Mouse (Mus musculus) hindbrain, postnatal 0 days (tissue): Measurements from ENCODE around the gene Lama1. TPM values are rescaled to one million over a fixed set of nuclear protein-coding genes. Genes with fewer than 3 reads are reported as not detected.
A peak's percentile ranks its signal among the peaks of the same experiment; 100 is the strongest.

Experiments
- ATAC-seq: fragments of 200-750 bp; cut with Nextera tagmentation; 2 replicates; pipeline ENCODE4 v1.8.0; 2017; ENCODE audit warnings: mild to moderate bottlenecking, moderate TSS enrichment, moderate library complexity
- DNase-seq: peaks from one replicate; pipeline ENCODE4 v3.0.0-alpha.2; 2015; ENCODE audit warnings: low spot score
- H3K27ac ChIP-seq: fragments of 300-500 bp; sonication (generic); 2 replicates; pipeline ENCODE4 v1.5.1; 2014; ENCODE audit warnings: mild to moderate bottlenecking
- H3K27me3 ChIP-seq: fragments of 300-500 bp; sonication (generic); 2 replicates; pipeline ENCODE4 v1.6.1; 2014; ENCODE audit warnings: low read length, mixed read lengths; ENCODE audit not compliant: insufficient read depth
- H3K36me3 ChIP-seq: fragments of 300-500 bp; sonication (generic); 2 replicates; pipeline ENCODE4 v1.6.1; 2014; ENCODE audit warnings: low read length, mixed read lengths; ENCODE audit not compliant: insufficient read depth
- H3K4me1 ChIP-seq: fragments of 300-500 bp; sonication (generic); 2 replicates; pipeline ENCODE4 v1.6.1; 2014; ENCODE audit warnings: antibody characterized with exemption, low read length, mixed read lengths; ENCODE audit not compliant: insufficient read depth
- H3K4me2 ChIP-seq: fragments of 300-500 bp; sonication (generic); 2 replicates; pipeline ENCODE4 v1.6.1; 2014; ENCODE audit warnings: low read depth, mild to moderate bottlenecking, low read length, moderate library complexity, mixed read lengths
- H3K4me3 ChIP-seq: fragments of 300-500 bp; sonication (generic); 2 replicates; pipeline ENCODE4 v1.5.1; 2014; ENCODE audit warnings: low read length
- H3K9ac ChIP-seq: fragments of 300-500 bp; sonication (generic); replicated peaks from 2 replicates; pipeline ENCODE4 v1.6.1; 2014; ENCODE audit warnings: mild to moderate bottlenecking, low read length, moderate library complexity, mixed read lengths
- H3K9me3 ChIP-seq: fragments of 300-500 bp; sonication (generic); 2 replicates; pipeline ENCODE4 v1.6.1; 2016; ENCODE audit warnings: low read length, mixed read lengths
- CTCF ChIP-seq: IDR thresholded peaks from 2 replicates; pipeline ENCODE4 v1.5.1; 2016; ENCODE audit warnings: antibody characterized with exemption, control low read depth, low read depth
- WGBS: fragments of 180-500 bp; shearing (Covaris S2); extraction: QIAGEN DNeasy Blood & Tissue Kit; methylation state at CpG from one replicate; pipeline ENCODE4 v1.1.7; 2014; 5-methylcytosine and 5-hydroxymethylcytosine counted together
- polyA plus RNA-seq: library from polyadenylated mRNA; unstranded; fragments of >200 nt; fragmentation: Nextera tagmentation; extraction: Ambion mirVana; gene quantifications from 2 replicates; pipeline ENCODE4 v1.2.1, GENCODE M21; 2015
- total RNA-seq: library from RNA; depleted of rRNA; stranded (reverse); fragments of >200 nt; gene quantifications from 2 replicates; pipeline ENCODE4 v1.2.3, GENCODE M21; 2014; rRNA removed

Gene Lama1
- total RNA-seq (18.4 and 31.2 TPM in 2 replicates), polyA plus RNA-seq (2.8 and 3.4 TPM in 2 replicates)

DNA sequence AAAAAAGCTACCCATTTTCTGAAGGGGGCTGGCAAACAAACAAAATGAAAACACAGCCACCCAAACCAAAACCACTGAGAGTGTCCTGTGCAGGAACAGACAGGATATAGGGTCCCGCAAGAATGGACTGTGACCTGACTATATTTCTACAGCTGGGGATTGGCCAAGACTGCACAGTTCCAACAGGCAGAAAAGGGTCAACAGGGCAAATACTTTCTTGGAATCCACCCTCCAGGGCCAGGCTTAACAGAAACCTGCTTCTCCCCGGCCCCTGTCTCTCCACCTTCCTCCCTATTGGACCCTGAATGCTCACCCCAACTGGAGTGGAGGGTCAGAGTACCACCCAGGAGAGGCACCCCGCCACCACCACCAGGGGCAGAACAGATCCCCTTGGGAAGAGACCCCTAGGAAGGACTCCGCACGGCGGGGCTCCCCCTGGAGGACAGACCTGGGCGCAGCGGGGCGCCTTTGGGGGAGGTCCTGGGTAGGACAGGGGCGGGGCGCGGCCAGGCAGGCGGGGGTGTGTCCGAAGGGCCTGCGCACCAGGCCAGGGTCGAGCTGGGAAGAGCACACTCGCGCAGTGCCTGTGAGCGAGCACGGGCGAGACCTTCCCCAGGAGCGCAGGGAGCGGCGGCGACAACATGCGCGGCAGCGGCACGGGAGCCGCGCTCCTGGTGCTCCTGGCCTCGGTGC, at the start of gene Lama1:
TSS of gene Lama1 (plus strand) at position 566 of the 693 bp plus-strand sequence.
- peak; percentile 69 for TF ChIP-seq CTCF
- WGBS: 3% methylated on average over 21 of the region's 32 CpGs
- Histone ChIP-seq H3K9ac (peak within 1 kb of the TSS; percentile 63), H3K27me3 (no peaks in the 10 kb centered on the region), H3K4me1 (peaks cover 14% of the 10 kb centered on the region; the same call in 1 of the 2 replicates), H3K36me3 (no peaks in the 10 kb centered on the region), H3K9me3 (no peaks in the 10 kb centered on the region), H3K27ac (0 out of 2 replicates have a peak within 1 kb of the TSS, but pooled peaks have one; percentile 26), H3K4me2 (peak within 1 kb of the TSS; percentile 100), H3K4me3 (peak within 1 kb of the TSS; percentile 76)
- DNase-seq (peak; percentile 80), ATAC-seq (peak; percentile 92)

DNA sequence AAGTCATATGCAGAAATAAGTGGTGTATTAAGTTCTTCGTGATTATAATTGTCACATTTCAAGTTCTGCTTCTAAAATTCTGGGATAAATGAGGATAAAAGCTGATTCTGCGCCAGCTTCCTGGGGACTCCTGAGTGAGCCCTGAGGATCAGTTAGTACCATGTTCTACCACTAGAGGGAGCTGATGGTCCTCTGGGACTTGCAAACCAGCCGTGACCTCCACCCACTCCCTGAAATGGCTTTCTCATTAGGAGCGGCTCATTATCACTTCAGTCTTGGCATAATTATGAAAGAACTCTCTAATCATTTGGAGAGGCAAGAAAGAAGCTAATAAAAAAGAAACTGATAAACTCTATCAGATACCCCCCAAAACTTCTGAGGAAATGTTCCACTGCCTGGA, 45.6 kb upstream of the Lama1 start:
- Histone ChIP-seq H3K27ac (no peak overlapping the region), H3K27me3 (no peaks in the 10 kb centered on the region), H3K9me3 (no peaks in the 10 kb centered on the region), H3K4me3 (no peak overlapping the region), H3K4me2 (no peak overlapping the region), H3K9ac (no peak overlapping the region), H3K4me1 (no peaks in the 10 kb centered on the region), H3K36me3 (no peaks in the 10 kb centered on the region)
- ATAC-seq (no peak), DNase-seq (peak; percentile 82)
- 20% methylated on average over 4 of the region's 4 CpGs for WGBS
- peak; percentile 90 for TF ChIP-seq CTCF

- Histone ChIP-seq H3K9me3 (no peaks in the 10 kb centered on the region), H3K4me1 (no peaks in the 10 kb centered on the region), H3K4me3 (no peak overlapping the region), H3K36me3 (no peaks in the 10 kb centered on the region), H3K9ac (no peak overlapping the region), H3K4me2 (no peak overlapping the region), H3K27ac (no peak overlapping the region), H3K27me3 (no peaks in the 10 kb centered on the region)
- no peak for DNase-seq
- no peak for TF ChIP-seq CTCF
- no peak for ATAC-seq
- 68% methylated on average over 3 of the region's 3 CpGs for WGBS
Measured at GRCm38 (mm10) chr17:67664299-67664698, 32.8 kb upstream of the Lama1 start.

- WGBS: 72% methylated on average over 5 of the region's 5 CpGs
- Histone ChIP-seq H3K4me3 (no peak overlapping the region), H3K36me3 (no peaks in the 10 kb centered on the region), H3K9ac (no peak overlapping the region), H3K27ac (no peak overlapping the region), H3K4me2 (no peak overlapping the region), H3K27me3 (no peaks in the 10 kb centered on the region), H3K4me1 (no peaks in the 10 kb centered on the region), H3K9me3 (no peaks in the 10 kb centered on the region)
- DNase-seq (no peak), ATAC-seq (no peak)
- TF ChIP-seq CTCF: no peak
Measured at GRCm38 (mm10) chr17:67666981-67667380, 30.1 kb upstream of the Lama1 start.

DNA sequence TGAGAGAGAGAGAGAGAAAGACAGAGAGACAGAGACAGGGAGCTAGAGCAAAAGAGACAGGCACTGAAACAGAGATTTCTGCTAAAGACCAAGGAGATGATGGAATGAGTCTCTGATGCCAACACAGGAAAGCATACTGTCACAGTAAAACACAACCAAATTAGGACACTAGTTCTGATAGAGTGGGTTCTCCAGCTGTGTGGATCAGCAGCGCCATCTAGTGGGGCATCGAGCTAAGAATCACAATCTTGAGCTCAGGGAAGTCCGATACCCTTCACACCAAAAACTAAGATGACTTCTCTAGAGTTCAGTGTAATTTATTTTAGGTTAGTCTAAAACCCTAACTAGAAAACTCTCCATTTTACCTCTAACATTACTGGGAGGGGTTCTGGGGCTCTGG, 29.1 kb upstream of the Lama1 start:
- H3K9me3 ChIP-seq: no peaks in the 10 kb centered on the region
- H3K36me3 ChIP-seq: no peaks in the 10 kb centered on the region
- H3K9ac ChIP-seq: no peak overlapping the region
- TF ChIP-seq CTCF: peak; percentile 93
- DNase-seq (peak; percentile 90), ATAC-seq (peak; percentile 79)
- no peaks in the 10 kb centered on the region for H3K27me3 ChIP-seq
- no peak overlapping the region for H3K4me3 ChIP-seq
- no peaks in the 10 kb centered on the region for H3K4me1 ChIP-seq
- WGBS: 13% methylated on average over 3 of the region's 3 CpGs
- no peak overlapping the region for H3K27ac ChIP-seq
- no peak overlapping the region for H3K4me2 ChIP-seq

GRCm38 (mm10) chr17:67678576-67678975, 18.5 kb upstream of the Lama1 start:
- Histone ChIP-seq H3K9me3 (no peaks in the 10 kb centered on the region), H3K4me2 (no peak overlapping the region), H3K27ac (no peak overlapping the region), H3K4me3 (no peak overlapping the region), H3K27me3 (no peaks in the 10 kb centered on the region), H3K9ac (no peak overlapping the region), H3K4me1 (no peaks in the 10 kb centered on the region), H3K36me3 (no peaks in the 10 kb centered on the region)
- ATAC-seq (no peak), DNase-seq (no peak)
- 89% methylated on average over 1 of the region's 1 CpGs for WGBS
- no peak for TF ChIP-seq CTCF

DNA sequence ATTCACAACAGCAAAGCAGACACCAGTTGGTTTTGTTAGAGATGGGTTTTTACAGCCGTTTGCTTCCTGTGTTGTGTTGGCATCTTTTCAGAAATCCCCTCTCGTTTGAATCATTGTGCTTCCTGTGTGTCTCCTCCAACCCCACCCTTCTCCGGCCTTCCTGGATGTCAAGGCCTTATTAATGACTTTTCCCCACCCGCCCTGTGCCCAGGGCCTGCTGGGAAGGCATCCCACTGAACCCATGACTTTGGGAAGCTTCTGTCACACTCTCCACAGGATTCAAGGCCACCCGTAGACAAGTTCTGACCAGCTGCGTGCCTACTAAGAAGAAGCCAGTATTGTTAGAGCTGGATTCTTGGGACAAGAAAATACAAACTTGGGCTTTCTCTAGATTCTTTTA, 16.0 kb upstream of the Lama1 start:
- H3K36me3 ChIP-seq: no peaks in the 10 kb centered on the region
- no peak for TF ChIP-seq CTCF
- WGBS: 51% methylated on average over 6 of the region's 6 CpGs
- H3K9me3 ChIP-seq: no peaks in the 10 kb centered on the region
- H3K4me1 ChIP-seq: no peaks in the 10 kb centered on the region
- H3K27ac ChIP-seq: no peak overlapping the region
- no peak overlapping the region for H3K4me3 ChIP-seq
- DNase-seq: no peak
- H3K4me2 ChIP-seq: no peak overlapping the region
- no peaks in the 10 kb centered on the region for H3K27me3 ChIP-seq
- no peak for ATAC-seq
- no peak overlapping the region for H3K9ac ChIP-seq
